Comparison of ENCODE assay signal across 8 mouse cellular contexts in genomic region chr11:3516859-3517845, GRCm38 (mm10). TPM values are rescaled to one million over a fixed set of nuclear protein-coding genes. Genes with fewer than 3 reads are reported as not detected.
DNase-seq lines count a peak whose midpoint lies in the region; ATAC-seq and TF ChIP-seq lines count a peak whose summit lies in the region.

No protein-coding gene starts in this region.

- no peak for TF ChIP-seq CTCF in spleen, adult 2 months (IDR thresholded peaks at IDR 0.05; ENCODE audit: extremely low read depth, insufficient read depth, insufficient read length, insufficient replicate concordance)

- 2% methylated on average over 50 of the region's 50 CpGs for WGBS in spleen, adult 2 months
- WGBS in hindbrain, embryonic 10.5 days, result 3% methylated on average over 50 of the region's 50 CpGs
- WGBS in limb, embryonic 14.5 days, result 3% methylated on average over 50 of the region's 50 CpGs

- H3K27me3 ChIP-seq in spleen, adult 2 months (ENCODE audit: control insufficient read depth, insufficient read depth, low read length), result peaks cover 6% of the 10 kb centered on the region
- H3K27me3 ChIP-seq in hindbrain, embryonic 10.5 days (ENCODE audit: insufficient read depth, poor library complexity, severe bottlenecking), result peaks cover 40% of the 10 kb centered on the region
- H3K27me3 ChIP-seq in limb, embryonic 14.5 days (ENCODE audit: control insufficient read depth, insufficient read depth, low read length), result 0 out of 2 replicates have a peak, but pooled peaks cover 5% of the 10 kb centered on the region

- no peak overlapping the region for H3K27ac ChIP-seq in spleen, adult 2 months (ENCODE audit: insufficient read depth, low read length)
- H3K27ac ChIP-seq in hindbrain, embryonic 10.5 days, result peak overlapping the region; percentile 56; the same call in 1 of the 2 replicates
- no peak overlapping the region for H3K27ac ChIP-seq in limb, embryonic 14.5 days (replicated peaks; ENCODE audit: low read depth, low read length)

- TF ChIP-seq POLR2A in spleen, adult 2 months (IDR thresholded peaks at IDR 0.05; ENCODE audit: low read depth, low read length), result no peak
- TF ChIP-seq POLR2A in limb, embryonic 14.5 days (IDR thresholded peaks at IDR 0.05; ENCODE audit: borderline replicate concordance, extremely low read depth, insufficient read depth, insufficient read length), result no peak

- peak overlapping the region; percentile 31 for H3K4me3 ChIP-seq in spleen, adult 2 months (ENCODE audit: extremely low read depth, insufficient read depth, insufficient read length)
- peak overlapping the region; percentile 53 for H3K4me3 ChIP-seq in hindbrain, embryonic 10.5 days
- H3K4me3 ChIP-seq in limb, embryonic 14.5 days (replicated peaks; ENCODE audit: low read length), result peak overlapping the region; percentile 36

- no peak for DNase-seq in spleen, adult 2 months (ENCODE audit: low read depth in 1 of 2, low spot score in 2 of 2)
- no peak for DNase-seq in spleen, postnatal 4 days (ENCODE audit: low spot score in 2 of 2)
- DNase-seq in embryo, embryonic 9.5 days (ENCODE audit: extremely low spot score), result peak; percentile 52
- peak; percentile 51 for DNase-seq in hindbrain, embryonic 10.5 days (ENCODE audit: low spot score)
- no peak for DNase-seq in limb, embryonic 14.5 days (ENCODE audit: low spot score)
- DNase-seq in neural tube, embryonic 10.5 days (ENCODE audit: extremely low spot score, low spot score), result peak; percentile 39
- no peak for DNase-seq in left cerebral cortex, postnatal 4 days
- DNase-seq in layer of hippocampus, postnatal 10 days (ENCODE audit: low spot score in 2 of 2), result no peak

- H3K9me3 ChIP-seq in hindbrain, embryonic 10.5 days, result no peaks in the 10 kb centered on the region
- H3K9me3 ChIP-seq in limb, embryonic 14.5 days (ENCODE audit: control insufficient read depth, low read length), result no peaks in the 10 kb centered on the region

- H3K4me1 ChIP-seq in spleen, adult 2 months (ENCODE audit: control insufficient read depth, insufficient read depth, insufficient read length), result peaks cover 4% of the 10 kb centered on the region
- H3K4me1 ChIP-seq in hindbrain, embryonic 10.5 days (replicated peaks), result peaks cover 37% of the 10 kb centered on the region
- peaks cover 19% of the 10 kb centered on the region for H3K4me1 ChIP-seq in limb, embryonic 14.5 days (ENCODE audit: control insufficient read depth, insufficient read depth, low read length)

- H3K9ac ChIP-seq in limb, embryonic 14.5 days (ENCODE audit: low read depth, low read length, severe bottlenecking), result peak overlapping the region; percentile 38

- ATAC-seq in limb, embryonic 14.5 days (ENCODE audit: low FRiP score, low read depth), result no peak

- no peaks in the 10 kb centered on the region for H3K36me3 ChIP-seq in spleen, adult 2 months (ENCODE audit: control insufficient read depth, insufficient read depth, low read length)
- peaks cover 27% of the 10 kb centered on the region for H3K36me3 ChIP-seq in hindbrain, embryonic 10.5 days
- peaks cover 30% of the 10 kb centered on the region for H3K36me3 ChIP-seq in limb, embryonic 14.5 days (ENCODE audit: control insufficient read depth, insufficient read depth, low read length)

- peak overlapping the region; percentile 77 for H3K4me2 ChIP-seq in limb, embryonic 14.5 days (replicated peaks; ENCODE audit: low read depth, low read length, severe bottlenecking)

- intact Hi-C loops in left cerebral cortex, postnatal 4 days (cut with DNase I), result loop anchor here (10.0 kb wide), 1 partner anchor 132 kb away; no protein-coding TSS in a partner anchor

RNA-seq across cellular contexts. Expression of gene Selenom, which starts 2.7 kb away (rescaled TPM):
- 36.7 and 50.7 TPM in 2 replicates for polyA plus RNA-seq in spleen, adult 2 months (2012; rRNA removed)
- 60.3 and 73.5 TPM in 2 replicates for polyA plus RNA-seq in hindbrain, embryonic 10.5 days (2016; fragmentation: Nextera tagmentation; extraction: Ambion mirVana)
- 201 and 256 TPM in 2 replicates for polyA plus RNA-seq in limb, embryonic 14.5 days (2012; rRNA removed)
- 191 and 214 TPM in 2 replicates for polyA plus RNA-seq in limb, embryonic 14.5 days (2014; fragmentation: Nextera tagmentation; extraction: Ambion mirVana)
- total RNA-seq in left cerebral cortex, postnatal 4 days (2021), result 100 to 1,000 TPM; 163 to 165 TPM
- 100 to 1,000 TPM; 250 to 255 TPM for total RNA-seq in layer of hippocampus, postnatal 10 days (2021)

RNA-seq across cellular contexts. Expression of gene Inpp5j, which starts 12.5 kb away (rescaled TPM):
- 1.1 and 1.9 TPM in 2 replicates for polyA plus RNA-seq in spleen, adult 2 months (2012; rRNA removed)
- polyA plus RNA-seq in hindbrain, embryonic 10.5 days (2016; fragmentation: Nextera tagmentation; extraction: Ambion mirVana), result 0.21 and 0.37 TPM in 2 replicates
- polyA plus RNA-seq in limb, embryonic 14.5 days (2012; rRNA removed), result 0.23 and 0.40 TPM in 2 replicates
- polyA plus RNA-seq in limb, embryonic 14.5 days (2014; fragmentation: Nextera tagmentation; extraction: Ambion mirVana), result 0.18 and 0.43 TPM in 2 replicates
- 10 to 100 TPM; 15.5 to 20.3 TPM for total RNA-seq in left cerebral cortex, postnatal 4 days (2021)
- total RNA-seq in layer of hippocampus, postnatal 10 days (2021), result 10 to 100 TPM; 47.0 to 52.9 TPM

RNA-seq across cellular contexts. Expression of gene Smtn, which starts 23.3 kb away (rescaled TPM):
- polyA plus RNA-seq in spleen, adult 2 months (2012; rRNA removed), result 13.0 and 14.6 TPM in 2 replicates
- polyA plus RNA-seq in hindbrain, embryonic 10.5 days (2016; fragmentation: Nextera tagmentation; extraction: Ambion mirVana), result 43.2 and 46.1 TPM in 2 replicates
- 59.0 and 64.7 TPM in 2 replicates for polyA plus RNA-seq in limb, embryonic 14.5 days (2012; rRNA removed)
- 71.8 and 79.6 TPM in 2 replicates for polyA plus RNA-seq in limb, embryonic 14.5 days (2014; fragmentation: Nextera tagmentation; extraction: Ambion mirVana)
- total RNA-seq in left cerebral cortex, postnatal 4 days (2021), result 10 to 100 TPM; 15.0 to 17.6 TPM
- 10 to 100 TPM; 17.0 TPM for total RNA-seq in layer of hippocampus, postnatal 10 days (2021)

RNA-seq across cellular contexts. Expression of gene Pla2g3, which starts 29.1 kb away (rescaled TPM):
- polyA plus RNA-seq in spleen, adult 2 months (2012; rRNA removed), result 0.15 and 0.30 TPM in 2 replicates
- polyA plus RNA-seq in hindbrain, embryonic 10.5 days (2016; fragmentation: Nextera tagmentation; extraction: Ambion mirVana), result 0.99 and 1.5 TPM in 2 replicates
- polyA plus RNA-seq in limb, embryonic 14.5 days (2012; rRNA removed), result 0.99 and 1.4 TPM in 2 replicates
- 0.23 and 0.40 TPM in 2 replicates for polyA plus RNA-seq in limb, embryonic 14.5 days (2014; fragmentation: Nextera tagmentation; extraction: Ambion mirVana)
- 10 to 100 TPM; 14.6 to 15.4 TPM for total RNA-seq in left cerebral cortex, postnatal 4 days (2021)
- total RNA-seq in layer of hippocampus, postnatal 10 days (2021), result 10 to 100 TPM; 11.3 to 17.0 TPM

Comparison
In these comparisons a context has a peak if more than half of its experiments do, and no peak if none do; other contexts are left out.
1. DNase-seq: peak in embryo, embryonic 9.5 days (single experiment), hindbrain, embryonic 10.5 days (single experiment) and neural tube, embryonic 10.5 days (single experiment); none in spleen, adult 2 months (0 of 2), spleen, postnatal 4 days (0 of 2), limb, embryonic 14.5 days (single experiment), left cerebral cortex, postnatal 4 days (single experiment) and layer of hippocampus, postnatal 10 days (0 of 2).
2. Peak in every context shown above with its lines, with median percentiles within 50 percentile points of each other: H3K4me3 ChIP-seq.